Mouse (Mus musculus) midbrain, postnatal 0 days (tissue): ENCODE results near the gene Mdga2. TPM values are rescaled to one million over a fixed set of nuclear protein-coding genes. Genes with fewer than 3 reads are reported as not detected.

Experiments
- ATAC-seq: fragments of 200-750 bp; cut with Nextera tagmentation; 2 replicates; pipeline ENCODE4 v1.8.0; 2017; ENCODE audit warnings: moderate number of reproducible peaks, mild to moderate bottlenecking, moderate TSS enrichment, moderate library complexity; ENCODE audit not compliant: low FRiP score
- DNase-seq: peaks from one replicate; pipeline ENCODE4 v3.0.0-alpha.2; 2015; ENCODE audit warnings: low spot score
- H3K27ac ChIP-seq: fragments of 300-500 bp; sonication (generic); 2 replicates; pipeline ENCODE4 v1.5.1; 2014; ENCODE audit warnings: low read depth, mild to moderate bottlenecking, low read length, mixed read lengths
- H3K27me3 ChIP-seq: fragments of 300-500 bp; sonication (generic); 2 replicates; pipeline ENCODE4 v1.6.1; 2014; ENCODE audit warnings: low read length, control low read depth, mixed read lengths; ENCODE audit not compliant: insufficient read depth
- H3K36me3 ChIP-seq: fragments of 300-500 bp; sonication (generic); 2 replicates; pipeline ENCODE4 v1.6.1; 2014; ENCODE audit warnings: low read length, control low read depth, mixed read lengths; ENCODE audit not compliant: insufficient read depth
- H3K4me1 ChIP-seq: fragments of 300-500 bp; sonication (generic); 2 replicates; pipeline ENCODE4 v1.6.1; 2014; ENCODE audit warnings: mild to moderate bottlenecking, control low read depth, antibody characterized with exemption, low read length, mixed read lengths; ENCODE audit not compliant: insufficient read depth
- H3K4me2 ChIP-seq: fragments of 300-500 bp; sonication (generic); 2 replicates; pipeline ENCODE4 v1.6.1; 2014; ENCODE audit warnings: low read depth, mild to moderate bottlenecking, low read length, mixed read lengths; ENCODE audit not compliant: poor library complexity, severe bottlenecking
- H3K4me3 ChIP-seq: fragments of 300-500 bp; sonication (generic); 2 replicates; pipeline ENCODE4 v1.5.1; 2014; ENCODE audit warnings: low read depth, mild to moderate bottlenecking, low read length, moderate library complexity
- H3K9ac ChIP-seq: fragments of 300-500 bp; sonication (generic); replicated peaks from 2 replicates; pipeline ENCODE4 v1.6.1; 2014; ENCODE audit warnings: mild to moderate bottlenecking, low read length, moderate library complexity, mixed read lengths; ENCODE audit not compliant: poor library complexity, severe bottlenecking
- H3K9me3 ChIP-seq: fragments of 300-500 bp; sonication (generic); 2 replicates; pipeline ENCODE4 v1.6.1; 2016; ENCODE audit warnings: low read length, control low read depth
- CTCF ChIP-seq: IDR thresholded peaks from 2 replicates; pipeline ENCODE4 v1.5.1; 2016; ENCODE audit warnings: antibody characterized with exemption, mild to moderate bottlenecking
- WGBS: fragments of 180-500 bp; shearing (Covaris S2); extraction: QIAGEN DNeasy Blood & Tissue Kit; methylation state at CpG from one replicate; pipeline ENCODE4 v1.1.7; 2014; 5-methylcytosine and 5-hydroxymethylcytosine counted together
- polyA plus RNA-seq: library from polyadenylated mRNA; unstranded; fragments of >200 nt; fragmentation: Nextera tagmentation; extraction: Ambion mirVana; gene quantifications from 2 replicates; pipeline ENCODE4 v1.2.1, GENCODE M21; 2015
- total RNA-seq: library from RNA; depleted of rRNA; stranded (reverse); fragments of >200 nt; gene quantifications from 2 replicates; pipeline ENCODE4 v1.2.3, GENCODE M21; 2014

Gene Mdga2
- total and polyA plus RNA-seq, 2 experiments from 2014 or later, result 46.7 to 52.9 TPM

DNA sequence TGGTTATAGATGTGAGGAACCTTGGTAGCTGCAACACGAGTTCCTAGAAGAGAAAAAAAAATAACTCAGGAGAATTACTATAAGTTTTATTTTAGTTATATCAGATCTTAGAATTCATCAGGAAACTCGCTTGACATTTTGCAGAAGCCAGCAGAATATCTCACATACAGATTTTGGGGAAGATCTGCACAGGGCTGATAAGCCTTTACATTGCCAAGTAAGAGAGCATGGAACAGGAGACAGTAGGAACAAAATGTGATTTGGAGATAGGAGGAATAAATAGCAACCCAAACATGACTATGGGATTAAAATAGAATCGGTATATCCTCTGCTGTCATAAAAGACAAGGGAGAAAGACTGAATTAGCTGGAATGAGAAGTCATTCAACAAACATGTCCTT is 602.4 kb downstream of the Mdga2 start:
- H3K9ac ChIP-seq, result no peak overlapping the region
- no peaks in the 10 kb centered on the region for H3K9me3 ChIP-seq
- no peaks in the 10 kb centered on the region for H3K36me3 ChIP-seq
- H3K4me1 ChIP-seq, result no peaks in the 10 kb centered on the region
- no peak overlapping the region for H3K4me2 ChIP-seq
- no peak overlapping the region for H3K27ac ChIP-seq
- H3K27me3 ChIP-seq, result no peaks in the 10 kb centered on the region
- DNase-seq, result no peak
- no peak overlapping the region for H3K4me3 ChIP-seq
- TF ChIP-seq CTCF, result no peak
- ATAC-seq, result no peak
- WGBS, result 81% methylated on average over 3 of the region's 3 CpGs

- H3K4me2 ChIP-seq, result no peak overlapping the region
- DNase-seq (peak; percentile 21), ATAC-seq (no peak)
- no peaks in the 10 kb centered on the region for H3K36me3 ChIP-seq
- H3K27ac ChIP-seq, result no peak overlapping the region
- no peaks in the 10 kb centered on the region for H3K9me3 ChIP-seq
- TF ChIP-seq CTCF, result no peak
- H3K27me3 ChIP-seq, result no peaks in the 10 kb centered on the region
- 44% methylated on average over 1 of the region's 1 CpGs for WGBS
- no peaks in the 10 kb centered on the region for H3K4me1 ChIP-seq
- no peak overlapping the region for H3K4me3 ChIP-seq
- H3K9ac ChIP-seq, result no peak overlapping the region
Observed at GRCm38 (mm10) chr12:66591617-66592230, 630.6 kb downstream of the Mdga2 start.

DNA sequence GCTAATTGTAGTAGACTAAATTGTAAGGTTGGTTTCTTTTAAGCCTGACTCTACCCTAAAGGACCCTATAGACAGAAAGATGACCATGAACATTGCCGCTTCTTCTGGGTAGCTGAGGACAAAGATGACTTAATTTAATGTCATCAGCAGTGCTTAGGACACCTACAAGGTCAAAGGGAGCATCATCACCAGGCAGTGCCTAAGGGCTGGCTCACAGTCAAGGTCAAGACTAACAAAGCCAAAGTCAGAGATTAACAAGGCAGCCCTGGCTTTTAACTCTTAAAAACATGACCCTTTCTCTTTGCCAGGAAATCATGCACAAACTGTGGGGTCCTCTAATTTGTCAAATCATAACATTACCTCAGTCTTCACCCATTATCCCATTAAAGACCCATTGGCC is 657.0 kb downstream of the Mdga2 start:
- H3K9me3 ChIP-seq, result no peaks in the 10 kb centered on the region

GRCm38 (mm10) chr12:66556846-66557245 is 665.5 kb downstream of the Mdga2 start:
- peak; percentile 67 for DNase-seq
- Histone ChIP-seq H3K36me3 (no peaks in the 10 kb centered on the region), H3K9ac (no peak overlapping the region), H3K4me3 (no peak overlapping the region), H3K4me2 (no peak overlapping the region), H3K27ac (no peak overlapping the region), H3K9me3 (no peaks in the 10 kb centered on the region), H3K27me3 (no peaks in the 10 kb centered on the region), H3K4me1 (no peaks in the 10 kb centered on the region)
- TF ChIP-seq CTCF, result no peak
- no peak for ATAC-seq
- 54% methylated on average over 3 of the region's 3 CpGs for WGBS

More for the DNA sequence above, 657.0 kb downstream of the Mdga2 start:
- TF ChIP-seq CTCF, result no peak
- H3K4me2 ChIP-seq, result no peak overlapping the region
- H3K27ac ChIP-seq, result no peak overlapping the region
- ATAC-seq (no peak), DNase-seq (no peak)
- no peak overlapping the region for H3K4me3 ChIP-seq
- WGBS, result 81% methylated on average over 1 of the region's 1 CpGs
- no peaks in the 10 kb centered on the region for H3K4me1 ChIP-seq
- no peaks in the 10 kb centered on the region for H3K36me3 ChIP-seq
- H3K27me3 ChIP-seq, result no peaks in the 10 kb centered on the region
- H3K9ac ChIP-seq, result no peak overlapping the region

GRCm38 (mm10) chr12:66556178-66556820 is 666.0 kb downstream of the Mdga2 start:
- no peaks in the 10 kb centered on the region for H3K9me3 ChIP-seq
- ATAC-seq, result no peak
- no peak for TF ChIP-seq CTCF

GRCm38 (mm10) chr12:66524973-66525372 is 697.4 kb downstream of the Mdga2 start:
- H3K27me3 ChIP-seq, result no peaks in the 10 kb centered on the region
- H3K27ac ChIP-seq, result no peak overlapping the region
- 17% methylated on average over 2 of the region's 2 CpGs for WGBS
- TF ChIP-seq CTCF, result no peak
- H3K9me3 ChIP-seq, result no peaks in the 10 kb centered on the region
- no peak overlapping the region for H3K9ac ChIP-seq
- no peak overlapping the region for H3K4me3 ChIP-seq
- H3K4me1 ChIP-seq, result no peaks in the 10 kb centered on the region
- H3K4me2 ChIP-seq, result no peak overlapping the region
- DNase-seq, result peak; percentile 3
- no peaks in the 10 kb centered on the region for H3K36me3 ChIP-seq
- no peak for ATAC-seq

More at GRCm38 (mm10) chr12:66556178-66556820, 666.0 kb downstream of the Mdga2 start:
- no peak overlapping the region for H3K9ac ChIP-seq
- H3K36me3 ChIP-seq, result no peaks in the 10 kb centered on the region
- peak; percentile 26 for DNase-seq
- no peak overlapping the region for H3K4me3 ChIP-seq
- H3K27me3 ChIP-seq, result no peaks in the 10 kb centered on the region
- no peak overlapping the region for H3K4me2 ChIP-seq
- WGBS, result 55% methylated on average over 2 of the region's 2 CpGs
- no peak overlapping the region for H3K27ac ChIP-seq
- no peaks in the 10 kb centered on the region for H3K4me1 ChIP-seq
